Mouse (Mus musculus) layer of hippocampus, adult 18-20 months (tissue): ENCODE data around the gene Hnrnph3. TPM values are rescaled to one million over a fixed set of nuclear protein-coding genes. Genes with fewer than 3 reads are reported as not detected.

Source experiments
- DNase-seq, 2 experiments: peaks; one replicate each; pipeline ENCODE4 v3.0.0; 2022; ENCODE audit warnings: low spot score in 2 of 2
- total RNA-seq, 2 experiments: library from RNA; stranded (reverse); gene quantifications; 2 replicates each; pipeline ENCODE4 v1.2.3; 2021

The Hnrnph3 gene
- total RNA-seq, 2 experiments from 2014 or later: 51.5 to 55.5 TPM

- no peak for DNase-seq
Observed at GRCm38 (mm10) chr10:62990636-62991035, 33.4 kb downstream of the Hnrnph3 start.

GRCm38 (mm10) chr10:62987341-62987740 is 36.7 kb downstream of the Hnrnph3 start:
- DNase-seq: no peak

- no peak for DNase-seq
Observed at GRCm38 (mm10) chr10:62984495-62984894, 39.5 kb downstream of the Hnrnph3 start.

GRCm38 (mm10) chr10:62984072-62984471 is 39.9 kb downstream of the Hnrnph3 start:
- DNase-seq: no peak

- DNase-seq: peak; percentile 81 to 94
Observed at GRCm38 (mm10) chr10:62980039-62980954, 43.7 kb downstream of the Hnrnph3 start, which contains the start of gene Rufy2. Rufy2 (plus strand) TSS chr10:62980223.

- no peak for DNase-seq
Observed at GRCm38 (mm10) chr10:62979667-62980038, 44.4 kb downstream of the Hnrnph3 start.

- DNase-seq: peak in 1 of 2 experiments; percentile 16
Observed at GRCm38 (mm10) chr10:62971821-62972220, 52.2 kb downstream of the Hnrnph3 start.

GRCm38 (mm10) chr10:62966291-62966690 is 57.7 kb downstream of the Hnrnph3 start:
- no peak for DNase-seq

GRCm38 (mm10) chr10:62965796-62966195 is 58.2 kb downstream of the Hnrnph3 start:
- no peak for DNase-seq

Other genes starting within 250 kb of the Hnrnph3 start
- gene Ccar1, start 231.9 kb downstream of the Hnrnph3 start, total RNA-seq: 10 to 100 TPM; 54.4 to 56.6 TPM
- 10 to 100 TPM in 1 of 2 experiments, 1 to 10 TPM in 1; 9.6 to 12.6 TPM for gene Tet1, start 115.2 kb downstream of the Hnrnph3 start, total RNA-seq
- gene Slc25a16, start 103.6 kb downstream of the Hnrnph3 start, total RNA-seq: 10 to 100 TPM; 36.9 to 38.3 TPM
- 1 to 10 TPM; 1.1 to 1.2 TPM for gene Dna2, start 77.2 kb downstream of the Hnrnph3 start, total RNA-seq
- gene Rufy2, start 44.0 kb downstream of the Hnrnph3 start, total RNA-seq: 10 to 100 TPM; 73.4 to 76.1 TPM
- gene Pbld2, start 98 bp upstream of the Hnrnph3 start, total RNA-seq: 1 to 10 TPM; 1.7 to 1.9 TPM
- under 1 TPM; 0.35 to 0.43 TPM for gene Pbld1, start 35.9 kb upstream of the Hnrnph3 start, total RNA-seq
- gene Atoh7, start 75.4 kb upstream of the Hnrnph3 start, total RNA-seq: 1 to 10 TPM in 1 of 2 experiments, under 1 TPM in 1; 0.79 to 2.4 TPM
- gene Mypn, start 179.7 kb upstream of the Hnrnph3 start, total RNA-seq: 1 to 10 TPM; 1.7 to 2.4 TPM
- 10 to 100 TPM; 31.7 to 36.1 TPM for gene Herc4, start 219.6 kb upstream of the Hnrnph3 start, total RNA-seq